Mouse (Mus musculus): ENCODE results near the gene Mapk11.

The Mapk11 gene

GRCm38 (mm10) chr15:89149271-89150040 lies at the start of gene Mapk11:
TSS of gene Mapk11 (minus strand) at chr15:89149628.
- DNase-seq (ENCODE audit: extremely low spot score): peak; percentile 75

GRCm38 (mm10) chr15:89197056-89197455 lies 47.6 kb upstream of the Mapk11 start:
- no peak for DNase-seq (ENCODE audit: extremely low spot score)

GRCm38 (mm10) chr15:89196313-89196706 lies 46.9 kb upstream of the Mapk11 start, which contains the start of gene Dennd6b:
TSS of gene Dennd6b (minus strand) at chr15:89196496.
- DNase-seq (ENCODE audit: extremely low spot score): peak; percentile 98

DNA sequence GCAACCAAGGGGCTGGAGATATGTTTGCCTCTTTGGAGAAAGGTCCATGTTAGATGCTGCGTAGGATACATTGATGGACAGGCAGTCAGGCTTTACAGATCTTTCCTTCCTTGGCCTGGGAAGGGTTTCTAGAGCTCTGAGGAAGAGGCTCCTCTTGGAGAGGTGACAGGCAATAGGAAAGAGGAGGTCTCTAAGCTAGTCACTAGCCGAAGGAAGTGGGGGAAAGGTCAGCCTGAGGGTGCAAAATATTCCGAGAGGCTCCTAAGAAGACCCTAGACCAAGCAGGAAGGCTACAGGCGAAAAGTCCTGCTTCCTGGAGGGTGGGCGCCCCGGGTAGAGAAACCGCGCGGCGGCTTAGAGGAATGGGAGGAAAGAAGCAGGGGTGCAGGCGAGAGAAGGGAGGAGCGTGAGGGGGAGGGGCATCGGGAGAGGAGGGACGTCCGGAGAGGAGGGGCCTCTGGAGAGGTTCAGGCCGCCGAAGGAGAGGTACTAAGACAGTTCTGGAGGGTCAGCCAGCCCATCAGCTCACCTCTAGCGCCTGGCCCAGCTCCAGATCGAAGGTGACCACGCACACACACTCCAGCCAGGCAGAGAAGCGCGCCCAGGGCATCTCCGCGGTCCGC lies 46.4 kb upstream of the Mapk11 start:
- peak; percentile 92 for DNase-seq (ENCODE audit: extremely low spot score)

DNA sequence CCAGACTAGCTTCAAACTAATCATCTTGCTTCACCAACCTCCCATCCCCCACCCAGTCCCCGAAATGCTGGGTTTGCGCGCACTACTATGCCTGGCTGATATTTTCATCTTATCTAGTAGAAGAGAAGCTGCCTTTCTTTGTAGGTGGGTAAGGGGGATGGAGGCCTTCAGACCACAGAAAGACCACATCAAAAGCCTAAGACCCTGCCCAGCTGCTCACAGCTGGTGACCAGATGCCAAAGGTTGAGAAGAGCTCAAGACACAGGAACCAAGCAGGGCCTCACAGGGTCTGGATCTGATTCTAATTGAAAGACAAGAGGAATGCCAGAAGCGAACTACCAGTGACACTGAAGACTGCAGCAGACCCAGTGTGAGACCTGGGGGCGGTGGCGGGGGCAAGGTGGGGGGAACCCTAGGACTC lies 45.8 kb upstream of the Mapk11 start:
- peak; percentile 64 for DNase-seq (ENCODE audit: extremely low spot score)

DNA sequence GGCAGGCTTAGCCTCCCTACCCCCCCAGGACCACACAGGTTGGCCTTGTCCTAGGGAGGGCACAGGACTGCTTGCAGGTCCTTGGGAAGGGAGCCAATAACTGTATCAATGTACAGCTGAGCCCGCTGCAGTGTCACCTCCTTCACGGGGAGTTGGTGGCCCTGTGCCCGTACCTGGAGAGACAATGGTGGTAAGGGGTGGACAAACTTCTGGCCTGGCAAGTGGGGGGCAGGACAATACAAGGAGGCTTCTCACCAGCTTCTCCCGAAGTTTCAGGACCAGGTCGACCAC lies 35.5 kb upstream of the Mapk11 start:
- DNase-seq (ENCODE audit: extremely low spot score): no peak

DNA sequence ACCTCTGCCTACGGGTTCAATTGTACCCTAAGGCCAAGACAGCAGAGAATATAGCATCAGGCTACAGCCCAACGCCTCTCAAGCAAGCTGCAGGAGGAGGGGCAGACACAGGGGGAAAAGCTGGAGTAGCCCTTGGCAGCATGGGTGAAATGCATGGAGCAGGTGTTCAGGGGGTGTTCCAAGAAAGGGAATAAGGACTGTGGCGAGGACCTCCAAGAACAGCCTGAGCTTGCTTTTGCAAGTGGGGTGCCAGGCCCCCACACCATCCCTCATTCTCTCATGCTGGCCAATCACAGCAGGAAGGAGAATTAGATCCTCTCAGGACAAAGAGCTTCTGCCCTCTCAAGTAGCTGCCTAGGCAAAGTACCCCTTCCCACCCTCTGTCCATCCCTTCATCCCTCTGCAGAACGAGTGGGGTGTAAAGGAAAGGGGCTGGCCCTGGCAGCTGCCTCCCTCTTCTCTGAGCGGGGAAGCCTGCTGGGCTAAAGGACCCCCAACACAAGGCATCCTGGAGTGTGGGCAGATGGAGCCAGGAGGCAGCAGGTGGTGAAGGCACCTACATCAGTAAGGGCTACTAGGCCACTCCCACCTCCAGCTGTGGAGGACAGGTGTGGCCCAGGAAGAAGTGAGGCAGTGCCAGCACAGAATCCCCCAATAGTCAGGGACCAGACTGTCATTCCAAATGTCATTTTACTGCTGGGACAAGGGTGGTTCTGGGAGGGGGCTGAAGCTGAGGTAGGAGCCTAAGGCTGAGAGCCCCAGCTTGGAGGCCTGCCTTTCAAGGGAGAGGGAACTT lies 34.9 kb upstream of the Mapk11 start:
- DNase-seq (ENCODE audit: extremely low spot score): no peak

- no peak for DNase-seq (ENCODE audit: extremely low spot score)
These were observed 33.4 kb upstream of the Mapk11 start for GRCm38 (mm10) chr15:89182842-89183241.

DNA sequence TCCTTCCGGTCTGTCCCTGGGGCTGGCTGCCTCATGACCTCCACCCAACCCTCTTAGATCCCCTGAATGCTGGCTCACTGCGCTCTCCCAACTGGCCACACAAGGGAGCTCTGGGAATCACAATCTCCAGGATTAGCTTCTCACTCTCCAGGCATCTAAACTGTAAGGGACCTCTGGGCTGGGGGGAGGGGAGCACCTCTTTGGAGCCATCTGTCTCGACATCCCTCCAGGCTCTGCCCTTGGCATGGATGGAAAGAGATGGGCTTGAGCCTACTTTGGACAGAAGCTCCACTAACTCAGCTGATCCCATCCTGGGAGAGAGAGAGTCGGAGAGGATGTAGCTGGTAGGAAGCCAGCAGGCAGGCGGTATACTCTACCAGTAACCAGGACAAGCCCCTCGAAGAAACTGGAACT lies 32.9 kb upstream of the Mapk11 start:
- peak; percentile 56 for DNase-seq (ENCODE audit: extremely low spot score)

DNA sequence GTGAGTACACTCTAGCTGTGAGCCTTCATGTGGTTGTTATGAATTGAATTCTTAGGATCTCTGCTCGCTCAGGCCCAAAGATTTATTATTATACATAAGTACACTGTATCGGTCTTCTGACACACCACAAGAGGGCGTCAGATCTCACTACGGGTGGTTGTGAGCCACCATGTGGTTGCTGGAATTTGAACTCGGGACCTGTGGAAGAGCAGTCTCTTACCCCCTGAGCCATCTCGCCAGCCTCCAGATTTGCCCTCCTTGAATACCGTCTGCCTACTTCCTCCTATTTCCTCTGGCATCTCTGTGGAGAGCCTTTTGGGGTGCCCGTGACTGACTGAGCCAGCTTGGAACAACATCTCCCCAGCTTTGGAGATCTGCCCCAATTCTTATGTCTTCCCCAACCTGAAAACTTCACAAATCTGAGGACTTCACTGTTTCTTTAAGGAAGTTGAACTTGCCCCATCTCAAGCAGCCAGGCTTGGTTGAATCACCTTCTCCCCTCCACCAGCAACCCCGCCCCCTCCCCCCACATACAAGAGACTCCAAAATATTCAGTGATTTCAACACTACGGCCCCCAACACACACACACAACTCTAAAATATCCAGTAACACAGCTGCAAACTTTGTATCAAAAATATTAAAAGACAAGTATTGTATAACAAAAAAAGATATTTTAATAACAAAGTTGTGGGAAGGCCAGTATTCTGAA lies 32.3 kb upstream of the Mapk11 start:
- peak; percentile 17 for DNase-seq (ENCODE audit: extremely low spot score)

- peak; percentile 92 for DNase-seq (ENCODE audit: extremely low spot score)
These were observed 31.3 kb upstream of the Mapk11 start, which contains the start of gene Plxnb2 for GRCm38 (mm10) chr15:89180571-89181229. TSS of gene Plxnb2 (minus strand) at chr15:89180788.

DNA sequence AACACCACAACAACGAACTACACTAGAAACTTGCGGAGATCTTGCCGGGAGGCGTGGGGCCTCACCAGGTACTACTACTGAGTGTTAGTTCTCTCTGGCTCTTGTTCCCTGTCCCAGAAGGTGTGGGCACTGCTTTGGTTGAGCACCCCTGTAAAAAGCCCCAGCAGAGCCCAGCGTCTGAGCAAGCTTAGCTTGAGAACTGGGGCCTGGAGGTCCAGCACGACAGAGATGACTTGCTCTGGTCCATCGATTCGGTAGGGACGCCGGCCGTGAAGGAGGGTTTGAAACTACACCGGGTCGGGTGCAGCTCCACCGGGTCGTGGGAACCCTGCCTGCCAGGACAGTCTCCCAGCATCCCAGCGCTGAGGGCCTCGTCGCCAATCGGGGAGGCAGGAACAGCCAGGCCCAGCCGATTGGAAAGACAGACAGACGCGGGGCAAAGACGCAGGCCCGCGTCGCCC lies 30.7 kb upstream of the Mapk11 start:
- no peak for DNase-seq (ENCODE audit: extremely low spot score)

GRCm38 (mm10) chr15:89179630-89179964 lies 30.2 kb upstream of the Mapk11 start:
- no peak for DNase-seq (ENCODE audit: extremely low spot score)

DNA sequence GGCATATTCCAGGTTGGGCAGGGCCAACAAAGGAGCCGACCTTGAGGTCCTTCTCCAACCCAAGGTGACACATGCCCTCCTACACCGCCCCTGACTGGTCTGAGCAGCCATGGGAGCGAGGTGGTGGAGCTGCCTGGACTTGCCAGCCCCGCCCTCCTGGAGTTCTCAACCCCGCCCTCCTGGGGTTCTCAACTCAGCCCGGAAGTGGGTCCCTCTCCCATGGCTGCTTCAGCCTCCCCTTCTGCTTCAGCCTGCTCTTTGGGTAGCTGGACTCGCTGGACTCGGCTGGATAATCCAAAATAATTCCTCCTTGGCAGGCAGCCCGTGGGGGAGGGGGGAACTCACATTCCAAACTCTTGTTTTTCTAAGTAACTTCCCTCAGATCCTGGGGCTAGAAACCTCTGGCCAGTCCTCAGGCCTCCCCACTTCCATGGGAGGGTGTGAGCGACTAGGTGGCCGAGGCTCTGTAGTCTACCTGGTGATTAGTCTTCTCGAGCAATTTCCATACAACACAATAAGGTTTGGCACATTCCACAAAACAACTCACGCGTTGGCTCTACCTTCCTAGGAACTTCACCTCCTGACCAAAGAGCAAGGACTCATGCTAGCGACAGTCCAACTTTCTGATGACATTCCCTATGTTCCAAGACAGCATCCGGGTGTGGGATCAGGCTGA lies 29.7 kb upstream of the Mapk11 start:
- DNase-seq (ENCODE audit: extremely low spot score): peak; percentile 66

DNA sequence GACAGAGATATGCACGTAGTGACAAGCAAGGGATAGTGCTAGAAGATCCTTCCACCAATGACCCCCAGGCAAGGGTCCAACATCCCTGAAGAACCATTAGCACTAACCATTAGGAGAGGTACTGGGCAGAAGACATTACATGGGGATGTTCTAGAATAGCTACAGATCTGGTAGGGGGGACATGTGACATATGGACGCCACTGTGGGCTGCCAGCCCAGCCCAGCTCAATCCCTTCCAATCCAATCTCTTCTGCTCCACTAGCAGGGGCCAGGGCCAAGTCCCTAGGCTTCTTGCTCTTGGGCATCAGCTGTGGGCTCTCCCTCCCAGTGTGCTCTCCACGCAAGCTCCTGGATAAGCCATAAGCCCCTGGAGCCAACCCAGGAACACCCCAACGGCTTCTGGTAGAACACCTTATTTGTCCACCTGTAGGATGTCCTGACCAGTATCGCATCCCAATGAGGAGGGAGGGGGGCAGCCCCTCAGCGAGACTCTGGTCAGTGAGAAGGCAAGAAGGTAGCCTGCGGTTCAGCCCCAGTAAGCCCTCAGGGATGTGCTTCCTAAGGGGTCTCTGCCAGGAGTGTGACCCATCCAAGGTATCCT lies 28.9 kb upstream of the Mapk11 start:
- no peak for DNase-seq (ENCODE audit: extremely low spot score)

DNA sequence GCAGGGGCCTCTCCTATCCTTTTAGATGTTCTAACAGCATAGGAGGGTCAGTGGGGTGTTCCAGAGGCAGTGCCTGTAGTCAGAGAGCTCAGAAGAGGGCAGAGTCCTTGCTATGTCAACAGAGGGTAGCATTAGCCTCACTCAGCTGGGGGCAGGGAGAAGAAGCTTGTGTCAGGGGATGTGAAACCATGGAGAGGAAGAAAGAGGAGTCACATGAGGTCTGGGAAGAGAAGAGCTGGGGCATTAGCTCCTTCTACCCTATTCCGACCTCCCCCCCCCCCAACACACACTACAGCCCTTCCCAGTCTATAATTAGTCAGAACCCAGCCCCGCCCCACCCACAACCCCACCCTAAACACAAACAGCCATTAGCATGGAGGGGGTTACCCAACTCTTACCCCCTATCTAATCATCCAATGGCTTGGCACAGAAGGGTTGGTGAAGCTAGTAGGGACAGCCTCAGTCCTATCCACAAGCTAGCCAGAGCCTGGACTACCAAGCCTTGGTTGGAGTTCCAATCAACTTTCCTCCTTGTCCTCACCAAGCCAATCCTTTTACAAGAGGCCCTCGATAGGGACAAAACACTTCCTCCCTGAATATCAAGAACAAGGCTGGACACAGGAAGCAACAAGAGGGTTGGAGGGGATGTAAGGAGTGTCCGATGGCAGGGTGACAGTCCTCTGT lies 28.3 kb upstream of the Mapk11 start:
- no peak for DNase-seq (ENCODE audit: extremely low spot score)

DNA sequence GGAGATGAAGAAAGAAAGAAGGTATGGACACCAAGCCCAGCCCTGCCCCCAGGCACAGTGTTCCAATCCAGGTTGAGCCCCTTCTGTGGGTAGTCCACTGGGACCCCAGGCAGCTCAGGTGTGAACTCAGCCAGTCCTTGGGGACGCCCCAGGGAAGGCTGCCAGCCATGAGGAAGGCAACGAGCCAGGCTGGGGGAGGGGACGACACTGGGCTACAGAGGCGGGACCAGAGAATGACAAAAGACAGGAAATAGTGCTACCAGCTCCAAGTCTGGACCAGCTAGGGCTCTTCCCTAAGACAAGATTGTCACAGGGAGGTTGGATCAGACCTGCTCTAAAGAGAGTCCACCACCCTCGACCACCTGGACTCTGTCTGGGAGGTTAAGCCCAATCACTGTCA lies 27.7 kb upstream of the Mapk11 start:
- DNase-seq (ENCODE audit: extremely low spot score): no peak

GRCm38 (mm10) chr15:89175411-89176155 lies 26.2 kb upstream of the Mapk11 start:
- DNase-seq (ENCODE audit: extremely low spot score): no peak

DNA sequence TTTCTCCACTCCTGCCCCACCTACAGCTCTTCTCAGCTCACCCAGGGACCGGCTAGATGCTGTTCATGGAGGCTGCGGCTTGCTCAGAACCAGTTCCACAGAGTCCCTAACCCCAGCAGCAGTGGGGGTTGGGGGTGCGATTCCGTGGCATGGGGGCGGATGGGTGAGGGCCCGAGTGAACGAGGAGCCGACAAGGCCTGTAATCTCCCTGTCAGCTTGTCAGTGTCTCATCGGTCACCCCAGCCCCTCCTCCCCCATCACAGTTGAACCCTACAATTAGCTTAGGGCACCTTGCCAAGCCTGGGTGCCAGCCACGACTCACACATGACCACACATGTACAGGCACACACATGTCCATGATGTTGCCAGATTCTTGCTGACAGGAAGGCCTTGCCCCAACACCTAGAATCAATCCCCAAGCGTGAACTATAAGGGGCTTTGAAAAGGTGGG lies 25.5 kb upstream of the Mapk11 start:
- DNase-seq (ENCODE audit: extremely low spot score): no peak

Data from embryo, embryonic 9.5 days (tissue).